Comparison of ENCODE assay signal across 24 mouse cellular contexts in genomic region chr7:100767568-100767967, GRCm38 (mm10).
A peak's percentile ranks its signal among the peaks of the same experiment; 100 is the strongest.
DNase-seq lines count a peak whose midpoint lies in the region; ATAC-seq lines count a peak whose summit lies in the region.
"Had no signal": no experiment of that assay in that cellular context is flagged by ENCODE, and none has a peak within 500 bp of the region (broad histone marks: within the 10 kb centered on the region; RNA-seq: fewer than 3 reads in every experiment).

No protein-coding gene starts in this region.

- no peak overlapping the region for H3K9ac ChIP-seq in intestine, embryonic 15.5 days
- no peak overlapping the region for H3K9ac ChIP-seq in limb, embryonic 12.5 days (replicated peaks)
- H3K9ac ChIP-seq: heart, embryonic 15.5 days; hindbrain, embryonic 15.5 days; midbrain, embryonic 12.5 days had no signal

- H3K9me3 ChIP-seq in intestine, embryonic 15.5 days: no peaks in the 10 kb centered on the region
- 0 out of 2 replicates have a peak, but pooled peaks cover 6% of the 10 kb centered on the region for H3K9me3 ChIP-seq in limb, embryonic 12.5 days
- H3K9me3 ChIP-seq: embryonic facial prominence, embryonic 10.5 days; heart, embryonic 15.5 days; hindbrain, embryonic 15.5 days; midbrain, embryonic 12.5 days had no signal

- no peaks in the 10 kb centered on the region for H3K36me3 ChIP-seq in intestine, embryonic 15.5 days
- 0 out of 2 replicates have a peak, but pooled peaks cover 5% of the 10 kb centered on the region for H3K36me3 ChIP-seq in limb, embryonic 12.5 days
- H3K36me3 ChIP-seq: heart, embryonic 15.5 days; hindbrain, embryonic 15.5 days; midbrain, embryonic 12.5 days had no signal

- 0 out of 2 replicates have a peak, but pooled peaks cover 4% of the 10 kb centered on the region for H3K4me1 ChIP-seq in intestine, embryonic 15.5 days (replicated peaks)
- no peaks in the 10 kb centered on the region for H3K4me1 ChIP-seq in limb, embryonic 12.5 days (replicated peaks)
- H3K4me1 ChIP-seq: heart, embryonic 15.5 days had no signal

- no peak overlapping the region for H3K4me2 ChIP-seq in intestine, embryonic 15.5 days (replicated peaks)
- H3K4me2 ChIP-seq in limb, embryonic 12.5 days: no peak overlapping the region
- H3K4me2 ChIP-seq: heart, embryonic 15.5 days; hindbrain, embryonic 15.5 days; midbrain, embryonic 12.5 days had no signal

- ATAC-seq in intestine, embryonic 15.5 days: peak; percentile 58; the same call in 1 of the 2 replicates
- no peak for ATAC-seq in limb, embryonic 12.5 days (ENCODE audit: insufficient number of reproducible peaks, insufficient read depth, low FRiP score, low TSS enrichment, low read depth)
- ATAC-seq: CD4-positive, CD25-positive, alpha-beta regulatory T cell, adult 4 months; forebrain, embryonic 16.5 days had no signal

- no peak overlapping the region for H3K27ac ChIP-seq in intestine, embryonic 15.5 days
- peak overlapping the region; percentile 30 for H3K27ac ChIP-seq in limb, embryonic 12.5 days
- H3K27ac ChIP-seq: embryonic facial prominence, embryonic 10.5 days; heart, adult 2 months; heart, embryonic 15.5 days; hindbrain, embryonic 15.5 days; kidney, postnatal 0 days; left cerebral cortex, adult 2 months; midbrain, embryonic 12.5 days had no signal

- no peak overlapping the region for H3K4me3 ChIP-seq in intestine, embryonic 15.5 days (replicated peaks)
- H3K4me3 ChIP-seq in limb, embryonic 12.5 days (replicated peaks): no peak overlapping the region
- H3K4me3 ChIP-seq: embryonic facial prominence, embryonic 10.5 days; heart, adult 2 months; heart, embryonic 15.5 days; hindbrain, embryonic 15.5 days; left cerebral cortex, adult 2 months; midbrain, embryonic 12.5 days had no signal

- intact Hi-C loops in heart, postnatal 36 days (cut with DNase I): no loop called here

- DNase-seq in embryo, embryonic 11 days: peak; percentile 9
- DNase-seq in embryo, embryonic 9.5 days (ENCODE audit: extremely low spot score): no peak
- peak; percentile 2 for DNase-seq in lung, postnatal 10 days
- no peak for DNase-seq in lung, postnatal 4 days
- DNase-seq in heart, postnatal 36 days: no peak
- no peak for DNase-seq in thymus, postnatal 14 days
- DNase-seq: adrenal gland, postnatal 36 days; gastrocnemius, postnatal 25 days; heart, adult 2 months; heart, postnatal 4 days; kidney, adult 11 months; right cerebral cortex, postnatal 25 days; spleen, adult 18-20 months; thymus, postnatal 25 days had no signal

- no peaks in the 10 kb centered on the region for H3K27me3 ChIP-seq in intestine, embryonic 15.5 days (replicated peaks)
- no peaks in the 10 kb centered on the region for H3K27me3 ChIP-seq in limb, embryonic 12.5 days
- H3K27me3 ChIP-seq: heart, embryonic 15.5 days; hindbrain, embryonic 15.5 days; midbrain, embryonic 12.5 days had no signal

- 26% methylated on average over 3 of the region's 3 CpGs for WGBS in intestine, embryonic 15.5 days
- WGBS in limb, embryonic 12.5 days: 17% methylated on average over 3 of the region's 3 CpGs

Comparison
In these comparisons a context has a peak if more than half of its experiments do, and no peak if none do; other contexts are left out.
1. DNase-seq: peak in embryo, embryonic 11 days (single experiment) and lung, postnatal 10 days (single experiment); none in embryo, embryonic 9.5 days (single experiment), lung, postnatal 4 days (0 of 2), heart, postnatal 36 days (0 of 2) and thymus, postnatal 14 days (single experiment).